In genomic region chr17:27851076-27851475, GRCm38 (mm10) we compare ENCODE assay signal across 15 mouse cellular contexts. TPM values are rescaled to one million over a fixed set of nuclear protein-coding genes. Genes with fewer than 3 reads are reported as not detected.
A peak's percentile ranks its signal among the peaks of the same experiment; 100 is the strongest.
DNase-seq lines count a peak whose midpoint lies in the region; ATAC-seq and TF ChIP-seq lines count a peak whose summit lies in the region.
"Had no signal": no experiment of that assay in that cellular context is flagged by ENCODE, and none has a peak within 500 bp of the region (broad histone marks: within the 10 kb centered on the region; RNA-seq: fewer than 3 reads in every experiment).

No protein-coding gene starts in this region.

- no peak overlapping the region for H3K4me3 ChIP-seq in kidney, adult 2 months (ENCODE audit: insufficient read depth, low read depth, low read length)
- H3K4me3 ChIP-seq: limb, embryonic 12.5 days; midbrain, embryonic 10.5 days had no signal

- DNase-seq in kidney, adult 2 months = peak; percentile 20
- no peak for DNase-seq in kidney, postnatal 36 days
- peak; percentile 53 for DNase-seq in adrenal gland, adult 8-10 months
- peak; percentile 68 to 77 for DNase-seq in adrenal gland, postnatal 36 days
- DNase-seq in kidney, adult 9 months = no peak
- DNase-seq: cerebellum, adult 8-10 months; kidney, adult 11 months; kidney, postnatal 4 days; right cerebral cortex, postnatal 14 days had no signal

- H3K27me3 ChIP-seq in kidney, adult 2 months (replicated peaks; ENCODE audit: control insufficient read depth, insufficient read depth, low read length) = no peaks in the 10 kb centered on the region
- H3K27me3 ChIP-seq: limb, embryonic 12.5 days; Patski had no signal

- 0 out of 2 replicates have a peak, but pooled peaks have one; percentile 49 for ATAC-seq in megakaryocyte, adult 5-6 weeks (ENCODE audit: poor library complexity, severe bottlenecking)
- no peak for ATAC-seq in CD4-positive, CD25-positive, alpha-beta regulatory T cell, adult 4 months
- ATAC-seq: Patski had no signal

- H3K36me3 ChIP-seq in kidney, adult 2 months (ENCODE audit: control insufficient read depth, insufficient read depth, low read length) = peaks cover 1% of the 10 kb centered on the region; the same call in 1 of the 2 replicates

- TF ChIP-seq CTCF in kidney, adult 2 months (conservative IDR thresholded peaks at IDR 0.05; ENCODE audit: insufficient read depth, insufficient read length, low read depth, low read length) = no peak

- WGBS in kidney, adult 2 months = 40% methylated on average over 3 of the region's 3 CpGs

- no peak overlapping the region for H3K27ac ChIP-seq in kidney, adult 2 months (ENCODE audit: insufficient read depth, low read depth, low read length)
- H3K27ac ChIP-seq: hindbrain, embryonic 14.5 days; limb, embryonic 12.5 days; midbrain, embryonic 10.5 days had no signal

- no peaks in the 10 kb centered on the region for H3K4me1 ChIP-seq in kidney, adult 2 months (ENCODE audit: control insufficient read depth, insufficient read depth, low read length)
- H3K4me1 ChIP-seq: limb, embryonic 12.5 days; midbrain, embryonic 10.5 days had no signal

- no peak for TF ChIP-seq POLR2A in kidney, adult 2 months (IDR thresholded peaks at IDR 0.05; ENCODE audit: low read depth, low read length)

RNA-seq across cellular contexts. Expression of gene Uhrf1bp1, which starts 5.2 kb away (rescaled TPM):
- polyA plus RNA-seq in kidney, adult 2 months (2012; rRNA removed) = 8.0 and 9.6 TPM in 2 replicates
- total RNA-seq in adrenal gland, adult 8-10 months (2022) = 10 to 100 TPM; 35.3 to 36.2 (median 35.8) TPM
- total RNA-seq in adrenal gland, postnatal 36 days (2021) = 10 to 100 TPM; 26.8 to 33.4 TPM
- 2.6 and 3.5 TPM in 2 replicates for total RNA-seq in megakaryocyte, adult 5-6 weeks (2015)
- total RNA-seq in megakaryocyte, adult 5-6 weeks (2017) = 3.0 and 3.1 TPM in 2 replicates
- polyA plus RNA-seq in CD4-positive, CD25-positive, alpha-beta regulatory T cell, adult 4 months (2017; shearing (Covaris generic)) = 1 to 10 TPM in 1 of 2 experiments, under 1 TPM in 1; 0.65 to 1.3 TPM

RNA-seq across cellular contexts. Expression of gene Snrpc, which starts 13.1 kb away (rescaled TPM):
- polyA plus RNA-seq in kidney, adult 2 months (2012; rRNA removed) = 55.8 and 61.2 TPM in 2 replicates
- total RNA-seq in adrenal gland, adult 8-10 months (2022) = 10 to 100 TPM; 58.4 to 66.3 (median 59.3) TPM
- total RNA-seq in adrenal gland, postnatal 36 days (2021) = 10 to 100 TPM; 84.2 to 85.8 TPM
- total RNA-seq in megakaryocyte, adult 5-6 weeks (2015) = 109 and 136 TPM in 2 replicates
- total RNA-seq in megakaryocyte, adult 5-6 weeks (2017) = 97.1 and 98.6 TPM in 2 replicates
- 10 to 100 TPM; 84.0 to 86.8 TPM for polyA plus RNA-seq in CD4-positive, CD25-positive, alpha-beta regulatory T cell, adult 4 months (2017; shearing (Covaris generic))

RNA-seq across cellular contexts. Expression of gene D17Wsu92e, which starts 30.6 kb away (rescaled TPM):
- 162 and 189 TPM in 2 replicates for polyA plus RNA-seq in kidney, adult 2 months (2012; rRNA removed)
- total RNA-seq in adrenal gland, adult 8-10 months (2022) = 100 to 1,000 TPM; 149 to 177 (median 165) TPM
- total RNA-seq in adrenal gland, postnatal 36 days (2021) = 100 to 1,000 TPM; 160 to 185 TPM
- total RNA-seq in megakaryocyte, adult 5-6 weeks (2015) = 40.4 and 43.6 TPM in 2 replicates
- total RNA-seq in megakaryocyte, adult 5-6 weeks (2017) = 60.4 and 72.7 TPM in 2 replicates
- 10 to 100 TPM; 14.6 to 14.9 TPM for polyA plus RNA-seq in CD4-positive, CD25-positive, alpha-beta regulatory T cell, adult 4 months (2017; shearing (Covaris generic))

RNA-seq across cellular contexts. Expression of gene Anks1, which starts 58.0 kb away (rescaled TPM):
- polyA plus RNA-seq in kidney, adult 2 months (2012; rRNA removed) = 36.7 and 44.5 TPM in 2 replicates
- total RNA-seq in adrenal gland, adult 8-10 months (2022) = 10 to 100 TPM; 25.5 to 40.1 (median 32.6) TPM
- 10 to 100 TPM; 22.3 to 27.7 TPM for total RNA-seq in adrenal gland, postnatal 36 days (2021)
- total RNA-seq in megakaryocyte, adult 5-6 weeks (2015) = 17.9 and 25.9 TPM in 2 replicates
- 22.6 and 23.6 TPM in 2 replicates for total RNA-seq in megakaryocyte, adult 5-6 weeks (2017)
- polyA plus RNA-seq in CD4-positive, CD25-positive, alpha-beta regulatory T cell, adult 4 months (2017; shearing (Covaris generic)) = 1 to 10 TPM; 3.7 to 4.7 TPM

RNA-seq across cellular contexts. Expression of gene Taf11, which starts 58.6 kb away (rescaled TPM):
- 12.0 and 15.3 TPM in 2 replicates for polyA plus RNA-seq in kidney, adult 2 months (2012; rRNA removed)
- total RNA-seq in adrenal gland, adult 8-10 months (2022) = 10 to 100 TPM; 34.3 to 42.2 (median 35.7) TPM
- total RNA-seq in adrenal gland, postnatal 36 days (2021) = 10 to 100 TPM; 29.5 to 31.4 TPM
- 39.6 and 44.1 TPM in 2 replicates for total RNA-seq in megakaryocyte, adult 5-6 weeks (2015)
- total RNA-seq in megakaryocyte, adult 5-6 weeks (2017) = 18.2 and 23.3 TPM in 2 replicates
- 10 to 100 TPM; 38.2 to 42.3 TPM for polyA plus RNA-seq in CD4-positive, CD25-positive, alpha-beta regulatory T cell, adult 4 months (2017; shearing (Covaris generic))

Comparison
In these comparisons a context has a peak if more than half of its experiments do, and no peak if none do; other contexts are left out.
1. DNase-seq: peak in kidney, adult 2 months (single experiment), adrenal gland, adult 8-10 months (single experiment) and adrenal gland, postnatal 36 days (2 of 2); none in kidney, postnatal 36 days (0 of 2) and kidney, adult 9 months (single experiment).
2. RNA of gene Uhrf1bp1, which starts 5.2 kb away (total RNA-seq): 35.3 to 36.2 TPM in adrenal gland, adult 8-10 months and 26.8 to 33.4 TPM in adrenal gland, postnatal 36 days; 2.6 to 3.5 TPM in megakaryocyte, adult 5-6 weeks; every median in the first group is over 4 times any median in the second.